Mouse (Mus musculus) lung, postnatal 0 days (tissue): ENCODE measurements around the gene Hlcs.

Source experiments
- CTCF ChIP-seq: IDR thresholded peaks from 2 replicates; pipeline ENCODE4 v1.5.1; 2016; ENCODE audit warnings: antibody characterized with exemption, mild to moderate bottlenecking
- EP300 ChIP-seq: IDR thresholded peaks from 2 replicates; pipeline ENCODE4 v1.6.1; 2016; ENCODE audit warnings: antibody characterized with exemption, mild to moderate bottlenecking, control low read depth

- TF ChIP-seq CTCF (no peak), EP300 (no peak)
Observed at GRCm38 (mm10) chr16:94328881-94329867, 15.8 kb upstream of the Hlcs start.
